Mouse (Mus musculus): ENCODE measurements at regions not wholly inside any gene's neighbourhood (a gene's known extent, or its start where the extent isn't known, plus 50 kb on each side); places are given as distances from the start of the nearest gene placed in this dataset.
A peak's percentile ranks its signal among the peaks of the same experiment; 100 is the strongest.

- no peak for DNase-seq
Observed at GRCm38 (mm10) chr3:40076824-40077223, 454.3 kb upstream of the Intu start.

GRCm38 (mm10) chr3:40085116-40085515 is 446.0 kb upstream of the Intu start:
- no peak for DNase-seq

GRCm38 (mm10) chr3:40091773-40092343 is 439.2 kb upstream of the Intu start:
- no peak for DNase-seq

- DNase-seq = no peak
Observed at GRCm38 (mm10) chr3:40092765-40093368, 438.2 kb upstream of the Intu start.

GRCm38 (mm10) chr3:40094040-40094439 is 437.0 kb upstream of the Intu start:
- DNase-seq = no peak

GRCm38 (mm10) chr3:40094701-40095100 is 436.4 kb upstream of the Intu start:
- DNase-seq = no peak

- no peak for DNase-seq
Observed at GRCm38 (mm10) chr3:40102698-40103097, 428.4 kb upstream of the Intu start.

- DNase-seq = peak; percentile 37
Observed at GRCm38 (mm10) chr3:40114811-40115210, 416.3 kb upstream of the Intu start.

GRCm38 (mm10) chr3:40118551-40118950 is 412.5 kb upstream of the Intu start:
- DNase-seq = no peak

GRCm38 (mm10) chr3:40119462-40119861 is 411.6 kb upstream of the Intu start:
- DNase-seq = no peak

GRCm38 (mm10) chr3:40120298-40120875 is 410.7 kb upstream of the Intu start:
- DNase-seq = no peak

GRCm38 (mm10) chr3:40123558-40124236 is 407.4 kb upstream of the Intu start:
- no peak for DNase-seq

- DNase-seq = no peak
Observed at GRCm38 (mm10) chr3:40126903-40127302, 404.2 kb upstream of the Intu start.

- no peak for DNase-seq
Observed at GRCm38 (mm10) chr3:40130858-40131584, 400.1 kb upstream of the Intu start.

GRCm38 (mm10) chr3:40138671-40139070 is 392.4 kb upstream of the Intu start:
- DNase-seq = no peak

GRCm38 (mm10) chr3:40142229-40142628 is 388.9 kb upstream of the Intu start:
- no peak for DNase-seq

GRCm38 (mm10) chr3:40158631-40159030 is 372.5 kb upstream of the Intu start:
- DNase-seq = no peak

- no peak for DNase-seq
Observed at GRCm38 (mm10) chr3:40159591-40160145, 371.4 kb upstream of the Intu start.

- no peak for DNase-seq
Observed at GRCm38 (mm10) chr3:40164181-40164580, 366.9 kb upstream of the Intu start.

- DNase-seq = no peak
Observed at GRCm38 (mm10) chr3:40167970-40168626, 363.0 kb upstream of the Intu start.

- no peak for DNase-seq
Observed at GRCm38 (mm10) chr3:40169590-40169989, 361.5 kb upstream of the Intu start.
